Mouse (Mus musculus) spleen, postnatal 36 days (tissue): ENCODE results near the gene Racgap1.

Source experiments
- DNase-seq, 2 experiments: peaks; one replicate each; pipeline ENCODE4 v3.0.0; 2022; ENCODE audit warnings: low spot score in 2 of 2, mixed read lengths in 1 of 2

Gene Racgap1

GRCm38 (mm10) chr15:99618595-99618994 lies 32.9 kb downstream of the Racgap1 start:
- no peak for DNase-seq

GRCm38 (mm10) chr15:99615246-99615645 lies 36.2 kb downstream of the Racgap1 start:
- DNase-seq = no peak

GRCm38 (mm10) chr15:99614753-99615152 lies 36.7 kb downstream of the Racgap1 start:
- no peak for DNase-seq

- DNase-seq = no peak
Observed at GRCm38 (mm10) chr15:99614273-99614672, 37.2 kb downstream of the Racgap1 start.

- no peak for DNase-seq
Observed at GRCm38 (mm10) chr15:99611563-99611962, 39.9 kb downstream of the Racgap1 start.

- no peak for DNase-seq
Observed at GRCm38 (mm10) chr15:99608382-99609125, 42.9 kb downstream of the Racgap1 start.

- DNase-seq = no peak
Observed at GRCm38 (mm10) chr15:99607388-99608113, 43.9 kb downstream of the Racgap1 start.

GRCm38 (mm10) chr15:99606515-99606914 lies 44.9 kb downstream of the Racgap1 start:
- peak in 1 of 2 experiments; percentile 10 for DNase-seq

- no peak for DNase-seq
Observed at GRCm38 (mm10) chr15:99605595-99605994, 45.9 kb downstream of the Racgap1 start.

GRCm38 (mm10) chr15:99603216-99603615 lies 48.2 kb downstream of the Racgap1 start:
- DNase-seq = no peak

- DNase-seq = no peak
Observed at GRCm38 (mm10) chr15:99602206-99602820, 49.1 kb downstream of the Racgap1 start.

GRCm38 (mm10) chr15:99601823-99602120 lies 49.7 kb downstream of the Racgap1 start:
- DNase-seq = no peak

GRCm38 (mm10) chr15:99600986-99601822 lies 50.3 kb downstream of the Racgap1 start, which contains the start of gene Aqp6:
Aqp6 (plus strand) TSS chr15:99601400.
- no peak for DNase-seq

- no peak for DNase-seq
Observed at GRCm38 (mm10) chr15:99599245-99600070, 52.0 kb downstream of the Racgap1 start.

- DNase-seq = no peak
Observed at GRCm38 (mm10) chr15:99597596-99597995, 53.9 kb downstream of the Racgap1 start.

- DNase-seq = no peak
Observed at GRCm38 (mm10) chr15:99596841-99597240, 54.6 kb downstream of the Racgap1 start.

- peak; percentile 50 to 56 for DNase-seq
Observed at GRCm38 (mm10) chr15:99596056-99596687, 55.3 kb downstream of the Racgap1 start.

- no peak for DNase-seq
Observed at GRCm38 (mm10) chr15:99594951-99595350, 56.5 kb downstream of the Racgap1 start.

GRCm38 (mm10) chr15:99592877-99593276 lies 58.6 kb downstream of the Racgap1 start:
- no peak for DNase-seq

- DNase-seq = no peak
Observed at GRCm38 (mm10) chr15:99592177-99592576, 59.3 kb downstream of the Racgap1 start.
